27 mouse cellular contexts compared by ENCODE assay signal in the genomic region with DNA sequence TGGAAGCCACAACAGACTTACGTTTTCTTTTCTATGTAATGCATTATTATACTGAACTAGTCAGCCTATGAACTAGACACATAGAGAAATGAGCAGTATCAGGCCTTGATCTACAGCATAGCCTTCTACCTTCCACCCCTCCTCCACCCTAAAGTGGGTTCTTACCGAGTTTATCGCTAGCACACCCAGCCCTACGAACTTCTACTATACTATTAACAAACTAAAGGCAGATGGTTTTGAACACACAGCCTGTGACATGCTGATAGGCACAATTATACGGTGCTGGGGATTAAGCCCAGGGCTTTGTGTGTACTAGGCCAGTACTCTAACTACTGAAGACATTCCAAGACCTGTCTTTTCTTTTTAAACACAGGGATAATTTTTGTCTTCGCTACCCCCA. TPM values are rescaled to one million over a fixed set of nuclear protein-coding genes. Genes with fewer than 3 reads are reported as not detected.
A peak's percentile ranks its signal among the peaks of the same experiment; 100 is the strongest.
DNase-seq lines count a peak whose midpoint lies in the region; ATAC-seq and TF ChIP-seq lines count a peak whose summit lies in the region.
"Had no signal": no experiment of that assay in that cellular context is flagged by ENCODE, and none has a peak within 500 bp of the region (broad histone marks: within the 10 kb centered on the region; RNA-seq: fewer than 3 reads in every experiment).

No protein-coding gene starts in this region.

- 0 out of 2 replicates have a peak, but pooled peaks cover 1% of the 10 kb centered on the region for H3K79me2 ChIP-seq in MEL (ENCODE audit: control insufficient read depth, insufficient read depth, low read length, poor library complexity)

- ATAC-seq in liver, embryonic 12.5 days = peak; percentile 78
- peak; percentile 77 for ATAC-seq in liver, embryonic 15.5 days (ENCODE audit: insufficient read depth)
- peak; percentile 72 for ATAC-seq in megakaryocyte progenitor cell, adult 5-6 weeks (replicated peaks; ENCODE audit: poor library complexity)
- no peak for ATAC-seq in forebrain, embryonic 13.5 days
- no peak for ATAC-seq in forebrain, embryonic 15.5 days (replicated peaks)
- ATAC-seq: forebrain, postnatal 0 days; hindbrain, embryonic 16.5 days; Patski had no signal

- peaks cover 12 to 34% of the 10 kb centered on the region in 2 experiments for H3K4me1 ChIP-seq in MEL (ENCODE audit: control insufficient read depth in 1 of 2, insufficient read depth in 2 of 2, low read length in 2 of 2)
- H3K4me1 ChIP-seq in liver, embryonic 12.5 days = peaks cover 78% of the 10 kb centered on the region
- H3K4me1 ChIP-seq in liver, embryonic 15.5 days (replicated peaks) = peaks cover 65% of the 10 kb centered on the region
- no peaks in the 10 kb centered on the region for H3K4me1 ChIP-seq in forebrain, embryonic 13.5 days
- H3K4me1 ChIP-seq in forebrain, embryonic 15.5 days = no peaks in the 10 kb centered on the region
- H3K4me1 ChIP-seq: hindbrain, embryonic 12.5 days had no signal

- no peak overlapping the region for H3K9ac ChIP-seq in MEL (ENCODE audit: control insufficient read depth, low read depth, low read length, poor library complexity, severe bottlenecking)
- no peak overlapping the region for H3K9ac ChIP-seq in liver, embryonic 12.5 days
- H3K9ac ChIP-seq in liver, embryonic 15.5 days = no peak overlapping the region
- H3K9ac ChIP-seq in forebrain, embryonic 13.5 days = no peak overlapping the region
- no peak overlapping the region for H3K9ac ChIP-seq in forebrain, embryonic 15.5 days (replicated peaks)
- H3K9ac ChIP-seq: embryonic facial prominence, embryonic 13.5 days; forebrain, embryonic 12.5 days; forebrain, postnatal 0 days; hindbrain, embryonic 12.5 days had no signal

- no peaks in the 10 kb centered on the region for H3K27me3 ChIP-seq in MEL (ENCODE audit: control insufficient read depth in 1 of 2, insufficient read depth in 2 of 2, low read length in 2 of 2)
- H3K27me3 ChIP-seq in liver, embryonic 12.5 days (replicated peaks) = no peaks in the 10 kb centered on the region
- no peaks in the 10 kb centered on the region for H3K27me3 ChIP-seq in liver, embryonic 15.5 days
- H3K27me3 ChIP-seq in forebrain, embryonic 13.5 days = peaks cover 34% of the 10 kb centered on the region
- H3K27me3 ChIP-seq in forebrain, embryonic 15.5 days = peaks cover 6% of the 10 kb centered on the region
- H3K27me3 ChIP-seq: embryonic facial prominence, embryonic 13.5 days; hindbrain, embryonic 12.5 days; Patski had no signal

- H3K27ac ChIP-seq in MEL (ENCODE audit: control insufficient read depth, low read depth, low read length) = peak overlapping the region; percentile 63
- H3K27ac ChIP-seq in liver, embryonic 12.5 days = peak overlapping the region; percentile 64
- H3K27ac ChIP-seq in liver, embryonic 15.5 days (replicated peaks) = no peak overlapping the region
- H3K27ac ChIP-seq in forebrain, embryonic 13.5 days = no peak overlapping the region
- no peak overlapping the region for H3K27ac ChIP-seq in forebrain, embryonic 15.5 days (replicated peaks)
- H3K27ac ChIP-seq: embryonic facial prominence, embryonic 10.5 days; forebrain, embryonic 12.5 days; hindbrain, embryonic 12.5 days had no signal

- peak overlapping the region; percentile 22 for H3K4me2 ChIP-seq in liver, embryonic 12.5 days
- H3K4me2 ChIP-seq in liver, embryonic 15.5 days = no peak overlapping the region
- no peak overlapping the region for H3K4me2 ChIP-seq in forebrain, embryonic 13.5 days
- no peak overlapping the region for H3K4me2 ChIP-seq in forebrain, embryonic 15.5 days (replicated peaks)
- H3K4me2 ChIP-seq: embryonic facial prominence, embryonic 13.5 days; forebrain, embryonic 12.5 days; heart, embryonic 11.5 days; hindbrain, embryonic 12.5 days had no signal

- TF ChIP-seq EP300 in MEL (IDR thresholded peaks at IDR 0.05; ENCODE audit: low read depth in 1 of 2, low read length in 2 of 2) = peak; percentile 59 to 74

- peaks cover 0 to 30% of the 10 kb centered on the region in 2 experiments; a peak in 2 of 4 replicates for H3K36me3 ChIP-seq in MEL (ENCODE audit: control insufficient read depth in 1 of 2, insufficient read depth in 2 of 2, low read length in 2 of 2)
- H3K36me3 ChIP-seq in liver, embryonic 12.5 days = peaks cover 13% of the 10 kb centered on the region
- H3K36me3 ChIP-seq in liver, embryonic 15.5 days (replicated peaks) = no peaks in the 10 kb centered on the region
- H3K36me3 ChIP-seq in forebrain, embryonic 13.5 days (ENCODE audit: poor library complexity, severe bottlenecking) = no peaks in the 10 kb centered on the region
- no peaks in the 10 kb centered on the region for H3K36me3 ChIP-seq in forebrain, embryonic 15.5 days
- H3K36me3 ChIP-seq: embryonic facial prominence, embryonic 10.5 days; forebrain, embryonic 12.5 days; hindbrain, embryonic 12.5 days had no signal

- H3K9me3 ChIP-seq in MEL (replicated peaks; ENCODE audit: insufficient read depth, low read length) = no peaks in the 10 kb centered on the region
- no peaks in the 10 kb centered on the region for H3K9me3 ChIP-seq in liver, embryonic 12.5 days (replicated peaks)
- H3K9me3 ChIP-seq in liver, embryonic 15.5 days (replicated peaks) = no peaks in the 10 kb centered on the region
- H3K9me3 ChIP-seq in forebrain, embryonic 13.5 days (replicated peaks) = no peaks in the 10 kb centered on the region
- no peaks in the 10 kb centered on the region for H3K9me3 ChIP-seq in forebrain, embryonic 15.5 days
- H3K9me3 ChIP-seq: embryonic facial prominence, embryonic 13.5 days; forebrain, embryonic 12.5 days; hindbrain, embryonic 12.5 days had no signal

- H3K4me3 ChIP-seq in MEL (ENCODE audit: control insufficient read depth in 1 of 2, insufficient read depth in 1 of 2, low read depth in 2 of 2, low read length in 2 of 2) = no peak overlapping the region
- no peak overlapping the region for H3K4me3 ChIP-seq in liver, embryonic 12.5 days
- no peak overlapping the region for H3K4me3 ChIP-seq in liver, embryonic 15.5 days (replicated peaks)
- H3K4me3 ChIP-seq in forebrain, embryonic 13.5 days = no peak overlapping the region
- no peak overlapping the region for H3K4me3 ChIP-seq in forebrain, embryonic 15.5 days
- H3K4me3 ChIP-seq: embryonic facial prominence, embryonic 10.5 days; embryonic facial prominence, embryonic 13.5 days; erythroblast, embryonic 14.5 days; forebrain, embryonic 12.5 days; gastrocnemius, adult 2 months; hindbrain, embryonic 12.5 days had no signal

- WGBS in liver, embryonic 12.5 days (ENCODE audit: insufficient replicate concordance) = 43% methylated on average over 6 of the region's 6 CpGs
- WGBS in liver, embryonic 15.5 days (ENCODE audit: insufficient replicate concordance) = 32% methylated on average over 6 of the region's 6 CpGs
- WGBS in forebrain, embryonic 13.5 days = 75% methylated on average over 6 of the region's 6 CpGs
- WGBS in forebrain, embryonic 15.5 days = 74% methylated on average over 6 of the region's 6 CpGs

- DNase-seq in MEL (ENCODE audit: low read depth, low spot score) = peak; percentile 63
- DNase-seq in lung, postnatal 14 days = no peak
- DNase-seq in left cerebral cortex, postnatal 36 days (ENCODE audit: low spot score in 2 of 2) = no peak
- DNase-seq: adrenal gland, adult 2 months; adrenal gland, postnatal 14 days; cerebellum, adult 11 months; cerebellum, adult 2 months; cerebellum, adult 9-11 months; cerebellum, postnatal 36 days; embryo, embryonic 11 days; forebrain, postnatal 0 days; gastrocnemius, adult 2 months; gastrocnemius, postnatal 14 days; heart, adult 11 months had no signal

- no peak for TF ChIP-seq RAD21 in MEL (IDR thresholded peaks at IDR 0.05; ENCODE audit: low read depth, low read length)

- TF ChIP-seq CTCF in MEL (IDR thresholded peaks at IDR 0.05 in 2 of 3, conservative IDR thresholded peaks at IDR 0.05 in 1 of 3; ENCODE audit: control insufficient read depth in 1 of 3, insufficient read depth in 1 of 3, low read depth in 2 of 3, low read length in 3 of 3, poor library complexity in 1 of 3, severe bottlenecking in 1 of 3) = no peak

- TF ChIP-seq POLR2A in MEL (IDR thresholded peaks at IDR 0.05; ENCODE audit: control insufficient read depth in 1 of 2, insufficient read depth in 1 of 2, low read depth in 1 of 2, low read length in 2 of 2, poor library complexity in 1 of 2) = no peak

- intact Hi-C loops in left cerebral cortex, postnatal 36 days (cut with DNase I) = no loop called here

TF ChIP-seq in MEL, 35 proteins besides CTCF, POLR2A, EP300 and RAD21:
- TF ChIP-seq CHD2 (IDR thresholded peaks at IDR 0.05; ENCODE audit: low read length) (peak; percentile 12; the same call in 1 of the 2 replicates), NRF1 (IDR thresholded peaks at IDR 0.05; ENCODE audit: insufficient read depth, low read depth, low read length, poor library complexity, severe bottlenecking) (no peak), TCF12 (IDR thresholded peaks at IDR 0.05; ENCODE audit: low read depth, low read length) (peak; percentile 80), TBP (IDR thresholded peaks at IDR 0.05; ENCODE audit: low read depth, low read length) (0 out of 2 replicates have a peak, but pooled peaks have one; percentile 7), MXI1 (IDR thresholded peaks at IDR 0.05; ENCODE audit: low read depth, low read length) (peak; percentile 37; the same call in 1 of the 2 replicates), ETS1 (IDR thresholded peaks at IDR 0.05; ENCODE audit: low read depth, low read length) (peak; percentile 69; the same call in 1 of the 2 replicates), ELF1 (IDR thresholded peaks at IDR 0.05; ENCODE audit: low read depth, low read length) (no peak), GATA1 (IDR thresholded peaks at IDR 0.05; ENCODE audit: low read depth, low read length) (peak; percentile 57), SIN3A (IDR thresholded peaks at IDR 0.05; ENCODE audit: low read length) (peak; percentile 47; the same call in 1 of the 2 replicates), BHLHE40 (IDR thresholded peaks at IDR 0.05; ENCODE audit: borderline replicate concordance, low read depth, low read length) (0 out of 2 replicates have a peak, but pooled peaks have one; percentile 14), UBTF (IDR thresholded peaks at IDR 0.05; ENCODE audit: borderline replicate concordance, insufficient read depth, low read depth, low read length) (no peak), TAL1 (IDR thresholded peaks at IDR 0.05; ENCODE audit: low read length) (peak; percentile 45)

RNA-seq across cellular contexts. Expression of gene Tgfbr3, which starts 59.2 kb away (rescaled TPM):
- 5.9 and 6.7 TPM in 2 replicates for total RNA-seq in MEL (2012; rRNA removed)
- 1 to 10 TPM in 1 of 2 experiments, not detected in 1; 3.0 TPM for polyA plus RNA-seq in MEL (2012; ENCODE audit: insufficient read depth in 1 of 2, insufficient read length in 2 of 2, low read depth in 1 of 2, low replicate concordance in 2 of 2, missing spikeins in 1 of 2)
- polyA plus RNA-seq in liver, embryonic 12.5 days (2016; fragmentation: Nextera tagmentation; extraction: Ambion mirVana) = 18.4 and 19.2 TPM in 2 replicates
- polyA plus RNA-seq in liver, embryonic 15.5 days (2015; fragmentation: Nextera tagmentation; extraction: Ambion mirVana) = 6.0 TPM in 2 replicates
- total RNA-seq in megakaryocyte progenitor cell, adult 5-6 weeks (2015) = 2.4 and 5.6 TPM in 2 replicates
- total RNA-seq in megakaryocyte progenitor cell, adult 5-6 weeks (2017) = 1.7 and 2.8 TPM in 2 replicates
- 1.3 and 2.1 TPM in 2 replicates for polyA plus RNA-seq in forebrain, embryonic 13.5 days (2015; fragmentation: Nextera tagmentation; extraction: Ambion mirVana)
- 2.0 and 2.3 TPM in 2 replicates for polyA plus RNA-seq in forebrain, embryonic 15.5 days (2015; fragmentation: Nextera tagmentation; extraction: Ambion mirVana)
- 10 to 100 TPM in 1 of 2 experiments, 1 to 10 TPM in 1; 7.9 to 10.1 TPM for total RNA-seq in left cerebral cortex, postnatal 36 days (2021)

Comparison
In these comparisons a context has a peak if more than half of its experiments do, and no peak if none do; other contexts are left out.
1. H3K27ac ChIP-seq: peak in MEL (single experiment) and liver, embryonic 12.5 days (single experiment); none in liver, embryonic 15.5 days (single experiment), forebrain, embryonic 13.5 days (single experiment) and forebrain, embryonic 15.5 days (single experiment).
2. ATAC-seq: peak in liver, embryonic 12.5 days (single experiment), liver, embryonic 15.5 days (single experiment) and megakaryocyte progenitor cell, adult 5-6 weeks (single experiment); none in forebrain, embryonic 13.5 days (single experiment) and forebrain, embryonic 15.5 days (single experiment).